Mouse (Mus musculus): Measurements from ENCODE around the gene Cul4a.
"Not testable (repeated sequence)": the region's sequence is repeated elsewhere in the genome, so short reads cannot be mapped to it uniquely, and the experiment has no call there.

The Cul4a gene
- long read RNA-seq, experiment 1, transcript Cul4a-201 (20 exons, 3,728 nt), result major isoform, 55 of 89 reads
- long read RNA-seq, experiment 1, partial matches to known transcripts, result 21 of 89 reads
- long read RNA-seq, experiment 1, other reads (novel, unspliced or antisense), result 12 of 89 reads
- long read RNA-seq, experiment 2, transcript Cul4a-201 (20 exons, 3,728 nt), result major isoform, 46 of 80 reads
- long read RNA-seq, experiment 2, partial matches to known transcripts, result 17 of 80 reads
- long read RNA-seq, experiment 2, other reads (novel, unspliced or antisense), result 16 of 80 reads

GRCm38 (mm10) chr8:13105087-13105881 is at the start of gene Cul4a, which contains the start of gene Pcid2:
Cul4a (plus strand) TSS chr8:13105621.
Pcid2 (minus strand) TSS chr8:13105459.
- intact Hi-C loops (cut with DNase I), result loop anchor here (10.0 kb wide), 1 partner anchor 120 kb away; no protein-coding TSS in a partner anchor

- intact Hi-C loops (cut with DNase I), result no loop called here
Observed at GRCm38 (mm10) chr8:13057351-13057750, 48.1 kb upstream of the Cul4a start.

DNA sequence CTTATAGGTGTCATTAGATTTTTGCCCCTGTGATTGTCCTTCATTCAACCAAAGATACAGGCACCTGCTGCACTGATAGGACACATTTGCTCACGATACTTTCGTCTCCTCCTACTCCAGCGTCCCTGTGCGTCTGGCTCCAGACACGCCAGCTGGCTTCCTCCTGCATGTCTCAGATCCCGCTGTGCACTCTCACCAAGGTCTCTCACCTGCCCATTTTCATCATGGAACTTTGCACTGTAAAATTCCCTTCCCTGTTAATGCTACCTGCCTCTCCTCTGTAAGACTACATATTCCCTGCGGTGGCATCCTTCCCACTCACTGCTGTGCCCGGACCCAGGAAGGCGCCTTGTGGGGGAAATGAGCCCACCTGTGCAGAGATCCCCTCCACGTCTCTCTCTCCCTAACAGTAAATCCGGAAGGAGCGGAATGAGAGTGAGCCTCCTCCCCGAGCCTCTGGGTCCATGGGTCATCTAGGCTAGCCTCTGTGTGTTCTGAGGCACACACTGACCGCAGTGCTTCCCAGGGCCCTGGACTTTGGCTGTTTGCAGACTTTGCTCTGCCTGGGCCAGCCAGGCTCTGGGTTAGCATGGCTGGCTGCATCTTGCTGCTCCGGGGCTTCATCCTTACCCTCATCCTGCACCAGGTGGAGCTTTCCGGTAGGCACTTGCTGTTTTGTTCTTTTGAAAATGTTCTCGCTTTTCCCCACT is 44.8 kb upstream of the Cul4a start, which contains the start of gene Proz:
TSS of gene Proz (plus strand) at position 474 of the 710 bp plus-strand sequence.
- intact Hi-C loops (cut with DNase I), result no loop called here

DNA sequence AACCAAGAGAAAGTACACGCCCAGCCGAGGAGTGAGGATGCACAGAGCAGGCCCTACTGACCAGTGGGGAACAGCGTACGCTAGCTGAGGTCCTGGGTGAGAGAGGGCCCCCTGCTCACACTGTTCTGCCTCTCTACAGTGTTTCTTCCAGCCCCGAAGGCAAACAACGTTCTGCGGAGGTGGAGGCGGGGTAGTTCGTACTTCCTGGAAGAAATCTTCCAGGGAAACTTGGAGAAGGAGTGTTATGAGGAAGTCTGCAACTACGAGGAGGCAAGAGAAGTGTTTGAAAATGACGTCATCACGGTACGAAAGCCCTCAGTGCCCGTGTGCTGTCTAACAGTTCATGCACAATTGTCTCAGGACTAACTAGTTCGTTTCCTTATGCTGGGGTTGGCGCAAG is 42.3 kb upstream of the Cul4a start:
- intact Hi-C loops (cut with DNase I), result no loop called here

DNA sequence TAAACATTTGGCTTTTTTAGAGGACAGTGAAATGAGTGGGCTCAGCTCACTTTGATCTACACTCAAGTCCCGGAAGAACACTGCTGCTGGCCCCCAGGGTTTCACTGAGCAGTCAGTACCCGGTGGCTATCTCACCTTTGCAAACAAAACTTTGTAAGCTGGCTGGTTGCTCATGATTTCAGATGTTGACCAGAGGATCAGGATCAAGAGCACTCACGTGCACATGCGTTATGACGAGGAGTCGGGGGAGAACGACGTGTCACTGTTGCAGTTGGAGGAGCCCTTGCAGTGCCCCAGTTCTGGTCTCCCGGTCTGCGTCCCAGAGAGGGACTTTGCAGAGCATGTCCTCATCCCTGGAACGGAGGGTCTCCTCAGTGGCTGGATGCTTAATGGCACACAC is 32.2 kb upstream of the Cul4a start:
- intact Hi-C loops (cut with DNase I), result no loop called here

- intact Hi-C loops (cut with DNase I), result no loop called here
Observed at GRCm38 (mm10) chr8:13075044-13075443, 30.4 kb upstream of the Cul4a start.

GRCm38 (mm10) chr8:13075579-13075978 is 29.8 kb upstream of the Cul4a start:
- intact Hi-C loops (cut with DNase I), result not testable (repeated sequence)

- intact Hi-C loops (cut with DNase I), result no loop called here
Observed at GRCm38 (mm10) chr8:13077542-13077941, 27.9 kb upstream of the Cul4a start.

- intact Hi-C loops (cut with DNase I), result loop anchor here (10.0 kb wide), 1 partner anchor 120 kb away; no protein-coding TSS in a partner anchor
Observed at GRCm38 (mm10) chr8:13104691-13105086, 732 bp upstream of the Cul4a start.

DNA sequence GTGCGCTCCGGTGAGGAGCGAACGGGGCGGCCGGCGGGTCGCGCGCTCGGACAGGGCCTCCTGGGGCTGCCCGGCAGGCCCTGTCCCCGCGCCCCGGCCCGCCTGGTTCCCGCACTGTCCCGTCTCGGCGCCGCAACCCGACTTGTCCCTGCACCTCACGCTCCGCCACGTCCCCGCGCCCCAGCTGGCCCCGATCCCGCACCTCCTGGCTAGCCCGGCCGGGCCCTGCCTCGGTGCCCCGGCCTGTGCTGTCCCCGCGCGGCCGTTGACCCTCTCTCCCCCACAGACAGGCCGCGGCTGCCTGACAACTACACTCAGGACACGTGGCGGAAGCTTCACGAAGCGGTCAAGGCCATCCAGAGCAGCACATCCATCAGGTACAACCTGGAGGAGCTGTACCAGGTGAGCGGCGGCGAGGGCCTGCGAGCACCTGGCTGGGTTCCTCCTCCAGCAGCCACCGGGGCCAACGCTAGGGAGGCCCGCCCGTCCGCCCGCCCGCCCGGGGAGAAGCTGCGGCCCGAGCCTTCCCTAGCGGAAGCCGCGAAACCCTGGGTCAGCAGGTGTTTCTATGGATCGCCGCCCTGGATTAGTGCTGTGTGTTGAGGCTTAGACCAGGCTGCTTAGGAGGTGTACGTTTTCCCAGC is 609 bp downstream of the Cul4a start:
- intact Hi-C loops (cut with DNase I), result loop anchor here (10.0 kb wide), 1 partner anchor 121 kb away; no protein-coding TSS in a partner anchor

DNA sequence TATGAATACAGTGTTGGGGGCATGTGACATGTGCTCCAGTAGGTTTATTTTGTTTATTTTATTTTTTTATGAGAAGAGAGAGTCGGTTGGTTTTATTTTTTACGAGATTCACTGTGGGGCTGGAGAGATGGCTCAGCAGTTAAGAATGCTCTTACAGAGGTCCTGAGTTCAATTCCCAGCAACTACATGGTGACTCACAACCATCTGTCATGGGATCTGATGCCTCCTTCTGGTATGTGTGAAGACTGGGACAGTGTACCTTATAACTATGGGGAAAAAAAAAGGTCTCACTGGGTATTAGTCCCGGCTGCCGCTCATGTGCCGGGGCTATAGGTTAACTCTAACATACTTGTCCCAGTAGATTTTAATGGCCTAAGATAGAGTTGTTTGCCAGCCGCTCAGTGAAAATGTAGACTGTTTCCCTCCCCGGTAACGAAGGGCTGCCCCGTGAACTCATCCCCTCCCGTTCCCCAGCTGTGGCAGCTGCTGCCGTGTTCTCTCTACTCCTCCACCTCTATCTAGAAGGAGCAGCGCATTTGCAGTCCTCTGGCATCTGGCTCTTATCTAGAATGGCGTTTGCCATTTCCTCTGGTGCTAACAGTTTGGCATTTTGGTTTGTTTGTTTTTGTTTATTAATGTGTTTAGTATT is 2.7 kb downstream of the Cul4a start:
- intact Hi-C loops (cut with DNase I), result loop anchor here (10.0 kb wide), 1 partner anchor 123 kb away; no protein-coding TSS in a partner anchor

GRCm38 (mm10) chr8:13108967-13109366 is 3.5 kb downstream of the Cul4a start:
- intact Hi-C loops (cut with DNase I), result loop anchor here (10.0 kb wide), 1 partner anchor 124 kb away; no protein-coding TSS in a partner anchor

DNA sequence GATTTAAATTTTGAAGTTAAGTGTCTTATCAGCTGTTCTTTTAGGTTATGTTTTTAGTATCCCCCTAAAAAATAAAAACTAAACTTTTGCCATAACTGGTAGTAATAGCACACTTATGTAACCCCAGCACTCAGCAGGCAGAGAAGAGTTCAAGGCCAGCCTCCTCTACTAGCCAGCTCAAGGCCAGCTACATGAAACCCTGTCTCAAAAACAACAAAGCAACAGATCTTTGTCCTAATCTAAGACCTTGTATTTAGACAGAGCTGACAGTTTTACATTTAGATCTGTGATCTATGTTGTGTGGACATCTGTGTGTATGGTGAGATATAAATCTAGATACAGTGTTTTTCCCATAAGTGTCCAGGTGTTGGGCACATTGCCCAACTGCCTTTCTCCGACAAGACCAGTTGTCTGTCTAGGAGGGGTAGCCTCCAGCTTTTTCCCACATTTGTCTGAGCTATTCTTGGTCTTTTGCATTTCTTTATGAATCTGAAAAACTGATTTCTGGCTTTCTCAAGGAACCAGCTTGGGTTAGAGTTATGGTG is 4.1 kb downstream of the Cul4a start:
- intact Hi-C loops (cut with DNase I), result loop anchor here (10.0 kb wide), 1 partner anchor 125 kb away; no protein-coding TSS in a partner anchor

DNA sequence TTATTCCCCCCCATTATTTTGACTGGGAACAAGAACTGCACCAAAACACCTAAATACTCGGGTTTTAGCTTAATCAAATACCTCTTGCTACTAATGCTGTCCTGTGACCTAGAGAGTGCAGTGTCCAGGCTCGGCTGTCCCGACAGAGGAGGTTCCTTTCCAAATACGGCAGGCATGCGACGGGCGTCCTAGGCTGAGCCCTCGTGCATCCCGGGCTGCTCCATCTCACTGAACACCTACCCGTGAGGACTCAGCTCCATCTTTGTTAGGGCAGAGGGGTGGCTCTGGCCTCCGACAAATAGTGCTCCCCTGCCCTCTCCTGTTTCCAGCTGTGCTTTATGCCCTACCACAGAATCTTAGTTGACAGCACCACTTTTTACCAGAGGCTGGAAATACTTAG is 6.5 kb downstream of the Cul4a start:
- intact Hi-C loops (cut with DNase I), result no loop called here

DNA sequence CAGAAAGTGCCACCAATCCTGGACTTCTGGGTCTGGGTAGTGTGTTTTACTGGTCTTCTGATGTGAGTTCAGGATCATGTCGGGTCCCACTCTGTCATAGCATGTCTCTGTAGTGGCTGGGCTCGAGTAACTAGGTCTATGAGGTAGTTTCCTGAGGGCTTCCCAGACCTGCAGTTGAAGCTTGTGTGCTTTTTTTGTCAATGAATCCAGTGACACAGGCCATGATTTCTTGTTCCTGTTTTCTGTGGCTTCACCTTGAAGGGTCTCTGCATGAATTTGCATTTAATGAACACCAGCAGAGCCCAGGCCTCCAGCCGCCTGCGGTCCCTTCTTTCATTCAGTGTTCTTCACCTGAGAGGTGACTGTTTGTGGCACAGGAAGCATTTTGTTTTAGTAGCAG is 7.8 kb downstream of the Cul4a start:
- intact Hi-C loops (cut with DNase I), result no loop called here

- intact Hi-C loops (cut with DNase I), result no loop called here
Observed at GRCm38 (mm10) chr8:13117096-13117495, 11.7 kb downstream of the Cul4a start.

DNA sequence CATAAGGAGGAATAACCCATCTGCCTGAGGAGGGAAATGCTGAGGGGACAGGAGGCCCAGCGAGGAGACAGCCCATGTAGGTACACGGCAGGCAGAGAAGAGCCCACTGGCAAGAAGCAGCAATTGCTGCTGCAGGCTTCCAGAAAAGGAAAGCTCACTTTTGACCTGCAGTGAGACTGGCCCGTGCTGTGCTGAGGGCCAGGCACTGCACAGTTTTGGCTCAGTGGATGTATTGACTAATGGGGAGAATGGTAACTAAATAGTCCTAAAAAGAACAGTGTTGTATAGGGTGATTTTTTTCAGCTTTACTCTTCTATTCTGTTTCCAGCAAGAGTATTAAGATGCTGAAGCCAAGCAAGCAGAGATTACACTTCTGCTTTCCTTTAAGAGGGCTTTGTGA is 13.1 kb downstream of the Cul4a start:
- intact Hi-C loops (cut with DNase I), result no loop called here

DNA sequence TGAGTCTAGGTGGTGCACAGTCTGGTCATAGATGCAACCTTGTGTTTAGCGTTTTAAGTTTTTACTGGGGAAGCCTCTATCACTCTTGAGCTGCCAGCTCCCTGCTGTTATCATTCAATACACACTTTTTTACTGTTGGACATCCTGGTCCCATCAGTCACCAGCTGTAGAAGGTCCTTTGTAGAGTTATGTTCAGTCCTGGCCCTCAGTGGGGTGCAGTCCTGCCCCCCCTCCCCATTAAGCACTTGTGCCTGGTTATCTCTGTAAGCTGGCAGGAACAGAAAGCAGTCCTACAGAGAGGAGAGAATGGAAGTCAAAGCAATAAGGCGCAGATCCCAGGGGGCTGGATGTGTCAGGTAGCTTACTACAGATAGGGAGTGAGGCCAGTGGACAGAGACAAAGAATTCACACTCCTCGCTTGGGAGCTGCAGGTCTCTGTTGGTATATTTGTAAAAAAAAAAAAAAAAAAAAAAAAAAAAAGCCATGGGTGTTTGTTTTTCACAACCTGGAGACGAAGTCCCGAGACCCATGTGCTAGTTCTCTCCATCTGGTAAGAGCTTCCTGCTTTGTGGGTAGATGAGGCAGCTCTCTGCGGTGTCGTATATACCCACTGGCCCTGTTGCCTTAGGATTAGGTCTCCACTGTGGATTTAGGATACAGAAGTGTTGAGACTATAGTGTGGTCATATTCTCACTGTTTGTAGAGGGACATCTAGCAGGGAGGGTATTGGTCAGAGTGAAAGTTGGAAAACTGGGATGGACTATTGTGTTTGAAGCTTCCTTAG is 15.7 kb downstream of the Cul4a start:
- intact Hi-C loops (cut with DNase I), result no loop called here

- intact Hi-C loops (cut with DNase I), result no loop called here
Observed at GRCm38 (mm10) chr8:13122887-13123421, 17.5 kb downstream of the Cul4a start.

Measured in adrenal gland (tissue).